Mouse (Mus musculus): ENCODE measurements around the gene Mst1r.

Gene Mst1r

DNA sequence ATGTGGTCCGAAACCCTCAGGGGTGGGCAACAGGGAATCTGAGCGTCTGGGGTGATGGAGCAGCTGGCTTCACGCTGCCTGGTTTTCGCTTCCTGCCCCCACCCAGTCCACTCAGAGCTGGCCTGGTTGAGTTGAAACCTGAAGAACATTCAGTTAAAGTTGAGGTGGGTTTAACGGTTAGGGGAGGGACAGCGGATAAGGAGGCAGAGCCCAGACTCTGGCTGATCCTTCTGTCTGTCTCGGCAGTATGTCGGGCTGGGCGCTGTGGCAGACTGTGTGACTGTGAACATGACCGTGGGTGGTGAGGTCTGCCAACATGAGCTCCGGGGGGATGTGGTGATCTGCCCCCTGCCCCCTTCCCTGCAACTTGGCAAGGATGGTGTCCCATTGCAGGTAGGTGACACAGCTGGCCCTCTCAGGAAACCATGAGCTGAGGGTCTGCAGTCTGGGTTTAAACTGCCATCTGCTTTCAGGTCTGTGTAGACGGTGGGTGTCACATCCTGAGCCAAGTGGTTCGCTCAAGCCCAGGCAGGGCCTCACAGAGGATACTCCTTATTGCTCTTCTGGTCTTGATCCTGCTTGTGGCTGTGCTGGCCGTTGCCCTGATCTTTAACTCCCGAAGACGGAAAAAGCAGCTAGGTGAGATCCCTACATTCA is 8.2 kb downstream of the Mst1r start:
- no peak for DNase-seq (ENCODE audit: low spot score in 2 of 2)

DNA sequence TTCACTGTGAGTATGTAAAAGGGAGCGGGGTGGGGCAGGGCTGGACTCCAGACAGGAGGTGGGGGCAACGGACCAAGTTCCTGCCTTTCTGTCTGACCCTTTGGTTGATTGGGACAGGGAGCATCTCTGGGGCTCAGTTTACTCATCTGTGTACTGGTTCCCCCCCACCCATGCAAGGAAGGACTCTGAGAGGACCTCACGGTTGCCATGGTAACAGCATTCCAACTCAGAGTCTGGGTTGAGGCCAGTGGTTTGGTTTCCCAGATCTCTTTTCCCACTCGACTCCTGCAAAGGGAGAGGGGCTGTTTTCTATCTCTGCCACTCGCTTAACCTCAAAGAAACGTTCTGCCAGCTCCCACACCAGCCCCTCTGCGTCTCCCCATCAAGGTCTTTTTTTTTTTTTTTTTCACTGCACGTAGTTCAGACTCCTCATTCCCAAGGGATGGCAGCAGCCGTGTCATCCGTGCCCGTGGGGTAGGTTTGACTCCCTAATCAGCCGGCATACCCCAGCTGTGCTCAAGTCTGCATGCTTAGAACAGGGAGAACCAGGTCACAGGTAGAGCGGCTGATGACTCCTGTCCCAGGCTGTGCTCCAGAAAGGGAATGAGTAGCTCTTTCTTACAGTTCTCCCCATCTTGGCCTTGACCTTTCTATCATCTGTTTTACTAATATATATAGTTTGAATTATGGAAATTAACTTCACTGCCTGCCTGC is 11.4 kb downstream of the Mst1r start:
- DNase-seq (ENCODE audit: low spot score in 2 of 2), result no peak

DNA sequence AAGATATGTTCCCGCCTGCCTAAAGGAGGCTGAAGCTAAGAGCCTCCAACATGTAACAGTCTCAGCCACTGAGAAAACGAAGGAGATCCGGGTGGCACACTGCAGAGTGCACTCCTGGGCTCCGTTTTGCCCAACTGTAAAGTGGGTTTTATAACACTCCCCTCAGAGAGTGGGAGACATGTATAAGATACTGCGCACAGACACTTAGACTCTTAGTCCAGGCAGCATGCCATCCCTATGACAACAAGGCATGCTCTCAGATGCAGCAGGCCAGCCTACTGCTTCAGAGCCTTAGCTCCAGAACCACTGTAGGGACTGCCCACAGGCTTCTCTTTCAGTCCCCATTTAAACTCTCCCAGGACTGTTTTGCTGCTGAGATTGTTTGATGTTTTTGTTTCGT is 12.2 kb downstream of the Mst1r start:
- DNase-seq (ENCODE audit: low spot score in 2 of 2), result no peak

DNA sequence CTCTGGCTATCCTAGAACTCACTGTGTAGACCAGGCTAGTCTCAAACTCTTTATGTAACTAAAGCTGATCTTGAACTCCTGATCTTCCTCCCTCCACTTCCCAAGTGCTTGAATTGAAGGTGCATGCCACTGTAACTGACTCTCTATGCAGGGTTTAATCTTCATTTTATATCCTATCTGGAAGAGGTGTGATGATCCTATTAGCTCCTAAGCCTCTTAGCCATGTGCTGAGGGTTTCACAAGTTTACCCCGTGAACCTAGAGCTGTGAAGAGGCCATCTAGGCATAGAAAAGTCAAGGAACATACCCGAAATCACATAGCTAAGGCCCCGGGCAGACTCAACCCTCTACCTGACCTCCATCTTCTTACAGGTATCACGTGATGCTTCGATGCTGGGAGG is 12.8 kb downstream of the Mst1r start:
- no peak for DNase-seq (ENCODE audit: low spot score in 2 of 2)

DNA sequence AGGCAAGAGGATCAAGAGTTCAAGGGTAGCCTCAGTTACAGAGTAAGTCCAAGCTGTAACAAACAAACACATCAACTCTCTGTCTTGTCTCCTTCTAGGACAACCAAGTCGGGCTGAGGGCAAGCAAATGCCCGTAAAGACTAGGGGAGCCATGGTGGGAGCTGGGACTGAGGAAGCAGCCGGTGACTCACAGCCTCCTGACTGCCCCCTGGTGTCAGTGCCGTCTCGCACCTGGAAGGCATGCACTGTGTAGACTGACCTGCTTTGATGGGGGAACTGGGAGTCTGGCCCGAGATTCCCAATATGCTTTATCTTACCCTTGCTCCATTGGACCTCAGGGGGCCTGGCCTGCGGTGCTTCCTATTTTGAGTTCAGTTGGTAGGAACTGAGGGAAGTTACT is 16.3 kb downstream of the Mst1r start:
- peak; percentile 53 to 80 for DNase-seq (ENCODE audit: low spot score in 2 of 2)

DNA sequence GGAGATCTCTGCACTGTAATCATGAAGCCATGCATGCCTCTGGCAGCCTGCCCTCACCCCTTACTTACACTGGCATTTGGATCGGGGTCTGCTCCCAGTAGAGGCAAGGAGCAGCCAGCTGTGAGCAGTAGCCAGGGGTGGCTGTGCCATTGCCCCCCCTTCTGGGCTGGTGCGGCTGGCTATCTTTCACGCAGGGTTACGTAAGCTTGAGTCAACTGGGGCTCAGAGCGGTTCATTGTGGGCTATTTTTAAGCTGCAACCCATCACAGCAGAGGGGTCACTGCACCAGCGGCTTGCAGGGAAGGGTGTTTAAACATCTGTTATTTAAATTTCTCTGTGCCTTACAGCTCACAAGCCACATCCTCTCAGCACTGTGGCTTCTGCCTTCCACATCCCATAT is 17.3 kb downstream of the Mst1r start:
- DNase-seq (ENCODE audit: low spot score in 2 of 2), result no peak

DNA sequence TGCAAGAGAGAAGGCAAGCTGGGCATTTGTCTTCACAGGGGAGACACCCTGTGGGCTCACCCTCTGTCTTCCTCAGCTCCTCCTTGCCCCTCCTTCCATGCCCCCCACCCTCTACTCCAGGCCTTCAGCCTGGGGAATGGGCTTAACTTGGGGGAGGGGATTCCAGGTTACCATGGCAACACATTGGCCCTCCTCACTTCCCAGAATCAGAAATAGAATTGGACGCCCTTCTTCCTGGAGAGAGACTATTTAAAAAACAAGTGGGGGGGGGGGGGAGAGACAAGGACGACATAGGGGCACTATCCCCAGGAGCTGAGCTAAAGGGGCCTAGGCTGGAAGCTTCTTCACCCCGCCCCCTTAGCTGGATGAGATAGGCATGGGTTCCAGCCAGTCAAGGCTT is 18.6 kb downstream of the Mst1r start:
- no peak for DNase-seq (ENCODE audit: low spot score in 2 of 2)

DNA sequence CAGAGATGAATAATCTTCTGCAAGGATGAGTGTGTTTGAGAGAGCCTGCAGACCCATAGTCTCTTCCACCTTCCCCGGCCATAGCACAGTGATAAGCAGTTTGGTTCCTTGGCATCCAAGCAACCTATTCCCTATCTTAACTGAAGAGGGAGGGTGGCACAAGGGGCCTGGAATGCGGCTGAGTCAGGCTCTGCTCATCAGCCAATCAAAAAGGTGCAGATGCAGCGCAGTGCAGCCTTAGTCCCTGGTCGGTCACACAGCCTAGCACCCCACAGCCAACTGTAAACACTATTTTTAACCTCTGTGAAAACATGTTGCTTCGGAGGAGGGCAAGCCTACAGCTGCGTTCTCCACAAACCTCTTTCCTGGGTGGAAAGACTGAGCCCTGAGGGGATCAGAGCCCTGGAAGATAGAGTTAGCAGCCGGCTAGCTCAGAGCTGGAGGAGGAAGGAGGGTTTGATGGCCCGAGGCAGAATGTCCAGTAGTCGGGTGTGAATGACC is 20.3 kb downstream of the Mst1r start:
- DNase-seq (ENCODE audit: low spot score in 2 of 2), result no peak

DNA sequence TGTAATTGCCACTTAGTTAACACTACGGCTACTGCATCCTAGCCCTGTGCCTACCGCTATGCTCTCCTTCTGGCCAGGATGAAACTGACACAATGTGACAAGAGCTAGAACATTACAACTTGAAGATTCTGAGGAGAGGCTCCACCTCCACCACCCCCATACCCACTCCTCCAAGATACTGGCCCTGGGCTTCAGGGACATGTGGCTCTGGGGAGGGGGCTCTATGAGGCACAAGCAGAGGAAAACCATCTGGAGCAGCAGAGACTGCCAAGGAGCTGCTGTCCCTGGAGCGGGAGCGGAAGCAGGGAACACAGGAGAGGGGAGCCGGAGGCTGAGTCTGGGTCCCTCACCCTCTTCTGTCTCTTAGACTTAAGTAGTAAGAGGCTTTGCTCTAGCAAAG is 21.1 kb downstream of the Mst1r start:
- no peak for DNase-seq (ENCODE audit: low spot score in 2 of 2)

DNA sequence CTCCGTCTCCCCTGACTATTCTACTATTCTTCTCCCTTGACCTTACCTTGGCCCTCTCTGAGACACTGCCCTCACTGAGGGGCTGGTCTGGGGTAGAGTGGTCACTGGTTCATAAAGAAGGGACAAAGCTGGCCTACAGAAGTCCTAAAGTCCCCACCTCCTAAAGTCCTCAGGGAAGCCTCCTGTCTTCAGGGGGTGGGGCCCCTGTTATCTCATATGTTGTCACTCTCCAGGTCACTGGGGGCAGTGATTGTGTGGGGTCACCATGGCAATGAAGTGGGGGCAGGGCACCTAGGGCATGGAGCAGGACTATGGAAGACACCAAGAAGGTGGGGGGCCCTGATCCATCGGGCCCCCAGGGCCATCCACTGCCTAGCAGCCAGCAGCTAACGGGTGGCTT is 21.5 kb downstream of the Mst1r start, which contains the start of gene Actl11:
Actl11 (plus strand) TSS at position 301 of the 400 bp plus-strand sequence.
- no peak for DNase-seq (ENCODE audit: low spot score in 2 of 2)

DNA sequence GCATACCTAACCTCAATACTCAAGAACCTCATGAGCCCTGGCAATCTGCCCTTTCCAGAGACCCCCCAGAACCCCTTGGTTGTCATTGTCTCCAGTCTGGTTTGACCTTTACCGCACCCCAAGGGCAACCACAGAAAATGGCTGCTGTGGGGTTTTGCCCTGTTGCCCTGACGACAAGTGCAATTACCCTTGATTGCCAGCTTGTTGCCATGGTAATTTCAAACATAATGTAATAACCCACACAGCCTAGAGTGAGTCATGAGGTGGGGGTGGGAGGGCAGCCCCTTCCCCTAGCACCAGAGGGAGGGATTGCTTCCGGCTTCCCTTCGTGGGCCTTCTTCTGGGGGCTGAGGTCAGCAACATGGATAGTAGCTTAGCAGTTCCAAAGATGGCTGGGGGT is 25.5 kb downstream of the Mst1r start:
- no peak for DNase-seq (ENCODE audit: low spot score in 2 of 2)

DNA sequence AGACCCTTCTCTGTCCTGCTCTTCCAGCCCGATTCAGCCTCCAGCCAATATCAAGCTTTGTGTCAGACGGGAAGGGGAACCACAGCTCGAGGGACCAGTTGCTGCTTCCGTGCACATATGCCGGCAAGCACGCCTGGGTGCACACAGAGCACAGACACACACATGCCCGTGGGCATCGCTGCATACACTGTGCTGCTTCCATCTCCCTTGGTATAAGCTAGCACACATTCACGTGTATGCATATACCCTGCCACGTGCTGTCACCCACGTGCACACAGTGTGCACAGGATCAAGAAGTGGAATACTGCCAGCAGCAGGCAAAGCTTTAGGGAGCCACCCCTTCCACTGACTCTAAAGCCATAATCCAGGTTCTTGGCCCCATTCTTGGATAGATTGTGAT is 27.5 kb downstream of the Mst1r start:
- DNase-seq (ENCODE audit: low spot score in 2 of 2), result no peak

DNA sequence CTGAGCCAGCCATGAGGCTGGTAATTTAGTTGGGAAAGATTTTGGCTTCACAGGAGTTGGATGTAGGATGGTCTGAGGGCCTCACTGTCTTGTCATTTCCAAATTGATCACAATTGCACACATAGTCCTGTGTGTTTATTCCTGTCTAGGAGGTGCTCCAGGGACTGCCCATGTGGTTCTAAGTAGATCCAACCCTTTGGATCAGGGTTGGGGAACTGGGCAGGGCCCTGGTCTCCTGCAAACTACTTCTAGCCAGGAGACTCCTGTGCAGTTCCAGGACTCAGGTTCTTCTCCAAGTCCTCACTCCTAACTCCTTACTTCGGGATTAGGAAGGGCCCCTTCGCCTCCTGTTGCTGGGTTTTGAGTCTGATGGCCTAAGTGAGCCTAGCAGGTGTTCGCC is 28.7 kb downstream of the Mst1r start, which contains the start of gene Camkv:
Camkv (plus strand) TSS at position 301 of the 400 bp plus-strand sequence.
- DNase-seq (ENCODE audit: low spot score in 2 of 2), result no peak

DNA sequence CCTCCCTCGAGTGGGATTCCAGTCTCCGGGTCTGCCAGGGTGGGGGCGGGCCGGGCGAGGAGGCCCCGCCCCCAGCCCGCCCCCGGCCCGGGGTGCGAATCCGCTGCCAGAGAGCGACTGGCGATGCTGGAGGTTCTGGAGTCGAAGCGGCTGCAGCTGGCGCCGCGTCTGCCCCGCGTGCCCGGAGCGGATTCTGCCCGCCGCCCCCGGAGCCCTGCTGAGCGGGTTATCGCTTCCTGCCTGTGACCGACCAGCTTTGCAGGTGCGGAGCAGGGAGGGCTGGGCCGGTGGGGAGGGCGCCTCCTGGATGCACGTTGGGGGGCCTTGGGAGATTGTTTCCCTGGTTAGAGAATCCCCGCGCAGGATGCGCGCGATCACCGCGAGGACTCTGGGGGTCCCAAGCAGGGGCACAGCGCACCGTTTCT is 29.1 kb downstream of the Mst1r start:
- no peak for DNase-seq (ENCODE audit: low spot score in 2 of 2)

DNA sequence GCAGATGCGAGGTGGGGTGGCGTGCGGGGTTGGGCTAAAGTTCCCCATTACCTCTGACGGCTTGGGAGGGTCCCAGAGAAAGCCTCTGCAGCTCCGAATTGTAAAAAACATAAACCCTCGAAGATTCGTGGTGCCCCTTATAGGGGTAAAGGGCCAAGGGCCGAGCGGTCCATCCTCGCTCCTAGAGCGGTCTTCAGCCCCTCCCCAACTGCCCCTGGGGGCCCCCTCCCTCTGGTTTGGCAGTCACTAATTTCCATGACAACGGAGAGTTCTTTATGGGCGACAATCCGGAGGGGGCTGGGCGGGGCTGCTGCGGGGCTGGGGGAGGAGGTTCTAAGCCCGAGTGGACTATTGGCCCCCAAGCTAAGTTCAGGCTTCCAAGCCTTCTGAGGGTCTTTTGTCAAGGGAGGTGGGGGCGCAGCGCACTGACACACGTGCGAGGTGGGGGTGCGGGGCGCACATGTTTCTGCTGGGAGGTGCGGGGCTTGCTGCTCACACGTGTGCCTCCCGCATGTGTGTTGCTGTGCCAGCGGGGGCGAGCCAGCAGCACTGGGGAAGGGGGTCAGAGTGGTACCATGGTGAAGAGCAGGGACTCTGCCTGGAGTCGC is 29.6 kb downstream of the Mst1r start:
- no peak for DNase-seq (ENCODE audit: low spot score in 2 of 2)

DNA sequence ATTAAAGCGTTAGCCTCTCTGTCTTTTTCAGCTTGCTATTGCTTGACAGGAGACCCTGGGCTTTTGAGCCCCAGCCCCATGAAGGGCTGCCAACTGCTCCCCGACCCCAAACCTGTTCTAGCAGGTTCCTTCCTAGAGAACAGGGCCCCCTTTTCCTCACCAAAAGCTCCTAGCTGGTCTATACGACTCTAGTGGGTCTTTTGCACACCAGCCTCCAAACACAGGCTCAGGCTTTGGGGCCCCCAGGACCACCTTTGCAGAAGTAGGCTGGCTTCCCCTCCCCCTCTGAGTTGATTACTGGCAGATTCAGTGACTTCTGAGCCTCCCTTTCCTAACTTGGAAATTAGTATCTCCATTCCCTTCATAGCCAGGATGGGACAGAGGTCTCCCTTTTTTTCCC is 30.2 kb downstream of the Mst1r start:
- no peak for DNase-seq (ENCODE audit: low spot score in 2 of 2)

DNA sequence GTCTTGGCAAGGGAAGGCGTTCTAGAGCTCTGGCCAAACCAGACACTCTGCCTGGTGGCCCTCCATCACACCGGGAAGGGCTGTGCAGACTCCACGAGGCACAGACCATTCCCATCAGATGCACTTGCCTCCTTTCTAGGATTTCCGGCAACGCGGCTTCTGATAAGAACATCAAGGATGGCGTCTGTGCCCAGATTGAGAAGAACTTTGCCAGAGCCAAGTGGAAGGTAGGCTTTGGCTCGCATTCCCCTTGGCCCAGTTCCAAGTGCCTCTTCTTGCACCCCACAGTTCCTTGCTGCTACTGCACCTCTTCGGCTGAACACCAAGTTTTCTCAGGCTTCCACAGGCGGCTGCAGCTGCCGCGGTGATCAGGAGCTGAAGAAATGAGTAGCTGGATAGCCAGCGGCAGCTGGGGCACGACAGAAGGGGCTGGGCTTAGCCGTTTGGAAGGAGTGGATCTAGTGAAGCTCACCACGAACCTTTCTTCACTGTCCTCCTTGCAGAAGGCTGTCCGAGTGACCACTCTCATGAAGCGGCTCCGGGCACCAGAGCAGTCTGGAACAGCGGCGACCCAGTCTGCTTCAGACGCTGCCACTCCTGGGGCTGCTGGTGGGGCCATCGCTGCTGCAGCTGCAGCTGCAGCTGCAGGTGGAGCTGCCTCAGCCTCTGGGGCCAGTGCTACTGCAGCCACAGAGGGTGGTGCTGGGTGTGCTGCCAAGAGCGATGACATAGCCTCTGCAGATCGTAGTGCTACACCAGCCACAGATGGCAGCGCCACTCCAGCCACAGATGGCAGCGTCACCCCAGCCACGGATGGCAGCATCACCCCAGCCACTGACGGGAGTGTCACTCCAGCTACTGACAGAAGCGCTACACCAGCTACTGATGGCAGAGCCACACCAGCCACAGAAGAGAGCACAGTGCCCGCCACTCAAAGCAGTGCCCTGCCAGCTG is 40.8 kb downstream of the Mst1r start:
- DNase-seq (ENCODE audit: low spot score in 2 of 2), result no peak

DNA sequence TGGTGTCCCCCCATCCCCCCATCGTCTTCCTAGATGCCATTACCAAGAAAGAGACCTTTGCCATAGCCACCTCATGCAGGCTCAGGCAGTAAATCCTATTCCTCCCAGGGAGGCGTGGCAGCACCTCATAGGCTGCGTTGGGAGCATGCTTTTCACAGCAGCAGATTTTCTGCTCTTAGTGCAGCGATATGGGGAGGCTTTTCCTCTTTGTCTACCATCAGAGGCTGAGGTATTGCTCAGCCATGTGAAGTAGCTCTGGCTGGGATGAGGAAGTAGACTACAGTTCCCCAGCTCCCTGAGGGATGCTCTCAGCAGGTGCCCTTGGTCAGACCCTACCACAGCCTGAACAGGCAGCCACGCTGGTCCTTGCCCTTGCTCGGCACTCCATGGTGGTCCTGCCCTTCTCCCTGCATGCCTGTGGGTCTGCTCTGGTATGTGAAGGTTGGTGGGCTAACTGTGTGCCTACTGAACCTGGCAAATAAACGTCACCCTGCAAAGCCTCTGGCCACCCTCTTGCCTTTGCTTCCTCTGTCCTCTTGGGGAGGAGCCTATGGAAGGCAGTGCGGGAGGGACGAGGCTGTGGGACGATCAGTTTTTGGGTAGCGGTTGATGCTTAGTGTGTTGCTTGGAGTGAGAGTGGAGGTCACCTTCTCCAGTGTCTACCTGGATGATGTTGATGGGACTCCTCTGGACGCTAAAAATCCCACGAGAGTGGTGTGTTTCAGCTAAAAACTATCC is 42.7 kb downstream of the Mst1r start:
- no peak for DNase-seq (ENCODE audit: low spot score in 2 of 2)

DNA sequence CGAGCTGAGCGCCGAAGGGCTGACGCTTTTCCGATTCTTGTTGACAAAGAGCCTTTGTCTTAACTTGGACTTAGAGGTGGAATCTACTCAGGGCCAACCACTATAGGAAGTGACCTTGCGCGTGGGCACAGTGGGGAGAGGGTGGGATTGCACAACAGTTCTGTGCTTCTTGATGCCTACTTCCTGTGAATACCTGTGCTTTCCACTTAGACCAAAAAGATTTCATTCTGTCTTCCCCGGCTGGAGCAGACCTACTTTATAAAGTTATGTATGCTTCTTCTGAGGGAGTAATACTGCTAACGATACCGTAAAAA is 43.2 kb downstream of the Mst1r start, which contains the start of gene Traip:
Traip (plus strand) TSS at position 215 of the 314 bp plus-strand sequence.
- DNase-seq (ENCODE audit: low spot score in 2 of 2), result no peak

DNA sequence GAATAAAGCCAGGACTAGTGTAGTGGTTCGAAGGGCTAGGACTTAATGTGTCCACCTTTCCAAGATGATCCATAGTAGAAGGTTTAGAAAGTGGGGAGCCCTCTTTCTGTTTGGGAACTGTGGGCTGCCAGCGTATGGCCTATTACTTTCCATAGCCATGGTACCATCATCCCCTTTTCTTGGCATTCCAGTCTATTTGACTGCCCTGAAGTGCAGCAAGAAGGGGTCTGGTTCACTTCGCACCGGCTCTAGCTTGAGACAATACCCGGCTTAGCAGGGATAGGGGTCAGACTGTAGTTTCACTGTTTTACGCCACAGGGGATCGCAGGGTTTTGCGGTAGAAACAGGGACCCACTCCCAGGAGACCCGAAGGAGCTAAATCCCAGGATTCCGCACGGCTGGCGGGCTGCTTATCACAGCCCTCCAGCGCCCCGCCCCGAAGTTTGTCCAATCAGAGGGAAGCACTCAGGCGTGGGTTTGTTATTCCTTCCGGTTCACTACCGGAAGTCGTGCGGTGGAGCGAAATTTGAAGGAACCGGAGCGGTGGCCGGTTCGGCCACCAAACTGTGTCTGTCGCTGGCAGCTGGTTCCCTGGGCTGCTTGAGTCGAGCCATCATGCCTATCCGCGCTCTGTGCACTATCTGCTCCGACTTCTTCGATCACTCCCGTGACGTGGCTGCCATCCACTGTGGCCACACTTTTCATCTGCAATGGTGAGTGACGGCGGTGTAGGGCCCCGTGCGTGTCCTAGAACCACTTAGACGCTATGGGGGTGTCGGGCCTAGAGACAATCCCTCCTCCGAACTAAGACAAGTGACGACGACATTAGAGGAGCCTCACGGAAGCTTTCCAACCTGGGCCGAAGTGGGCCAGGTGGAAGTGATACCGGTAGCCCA is 44.0 kb downstream of the Mst1r start:
- DNase-seq (ENCODE audit: low spot score in 2 of 2), result peak; percentile 90 to 94

Data from spleen, postnatal 4 days (tissue).